ENCODE assay signal across 28 mouse cellular contexts in the genomic region with DNA sequence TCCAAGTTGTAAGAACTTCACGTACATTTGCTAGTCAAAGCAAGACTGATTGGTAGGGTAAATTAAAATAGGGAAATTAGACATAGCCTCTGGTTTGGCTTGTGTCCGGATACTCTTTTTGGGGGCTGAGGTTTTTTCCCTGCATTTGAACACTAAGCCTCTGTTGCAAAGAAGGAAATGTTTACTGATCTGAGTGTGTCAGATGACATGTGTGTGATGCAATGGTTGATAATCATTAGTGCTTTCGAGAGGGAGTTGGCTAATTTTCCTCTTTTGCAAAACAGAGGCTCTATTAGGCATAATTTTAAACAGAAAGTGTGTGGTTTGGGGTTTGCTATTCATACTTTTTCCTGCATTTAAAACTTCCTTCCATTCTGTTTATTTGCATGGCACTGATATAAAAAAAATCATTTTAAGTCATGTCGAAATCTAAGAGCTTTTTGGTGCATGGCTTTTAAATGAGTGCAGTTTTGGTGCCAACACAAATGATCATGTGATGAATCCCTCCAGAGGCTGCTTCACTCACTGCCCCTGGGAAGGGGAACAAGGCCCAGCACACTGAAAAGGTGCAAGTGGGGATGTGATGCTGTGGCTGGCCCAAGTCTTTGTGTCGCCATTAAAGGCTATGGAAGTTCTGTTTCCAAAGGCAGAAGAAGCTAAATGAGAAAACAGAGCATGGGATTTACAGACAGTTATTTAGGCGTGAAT.
DNase-seq lines count a peak whose midpoint lies in the region; ATAC-seq and TF ChIP-seq lines count a peak whose summit lies in the region.
"Had no signal": no experiment of that assay in that cellular context is flagged by ENCODE, and none has a peak within 500 bp of the region (broad histone marks: within the 10 kb centered on the region; RNA-seq: fewer than 3 reads in every experiment).

No protein-coding gene starts in this region.

- TF ChIP-seq POLR2A in bone marrow macrophage, adult 2 months (IDR thresholded peaks at IDR 0.05; ENCODE audit: borderline replicate concordance, low read depth, low read length), result no peak

- ATAC-seq in liver, embryonic 11.5 days (replicated peaks; ENCODE audit: low FRiP score), result no peak
- ATAC-seq in liver, postnatal 0 days, result no peak
- no peak for ATAC-seq in midbrain, embryonic 15.5 days (replicated peaks)
- ATAC-seq in megakaryocyte-erythroid progenitor cell, adult 5-6 weeks (replicated peaks; ENCODE audit: low FRiP score, low TSS enrichment, poor library complexity, severe bottlenecking), result no peak
- ATAC-seq: activated CD4-positive, CD25-positive, alpha-beta regulatory T cell, adult 4 months; forebrain, embryonic 16.5 days; intestine, postnatal 0 days had no signal

- TF ChIP-seq CTCF in liver, postnatal 0 days (IDR thresholded peaks at IDR 0.05; ENCODE audit: low read depth), result no peak
- TF ChIP-seq CTCF in bone marrow macrophage, adult 2 months (IDR thresholded peaks at IDR 0.05; ENCODE audit: low read depth, low read length), result no peak

- DNase-seq in liver, embryonic 11.5 days (ENCODE audit: low spot score), result peak; percentile 3
- no peak for DNase-seq in liver, postnatal 0 days
- peak; percentile 75 for DNase-seq in 416B (ENCODE audit: low read depth)
- peak; percentile 27 for DNase-seq in lung, postnatal 36 days
- DNase-seq: adrenal gland, postnatal 10 days; cerebellum, adult 2 months; cerebellum, postnatal 36 days; gastrocnemius, postnatal 25 days; heart, adult 2 months; heart, postnatal 14 days; kidney, postnatal 25 days; liver; midbrain, embryonic 14.5 days; retina, postnatal 1 day; right cerebral cortex, postnatal 25 days; spleen, adult 18-20 months had no signal

- H3K4me3 ChIP-seq in liver, embryonic 11.5 days (ENCODE audit: low read depth, low read length), result no peak overlapping the region
- no peak overlapping the region for H3K4me3 ChIP-seq in liver, postnatal 0 days (ENCODE audit: low read depth, low read length)
- H3K4me3 ChIP-seq in bone marrow macrophage, adult 2 months (ENCODE audit: insufficient read depth, low read length), result no peak overlapping the region
- H3K4me3 ChIP-seq in midbrain, embryonic 15.5 days, result no peak overlapping the region
- H3K4me3 ChIP-seq: embryonic facial prominence, embryonic 12.5 days; heart, adult 2 months; heart, embryonic 13.5 days; layer of hippocampus, adult 2 months; limb, embryonic 10.5 days; megakaryocyte, embryonic 14.5 days; neural tube, embryonic 12.5 days had no signal

- H3K4me2 ChIP-seq in liver, embryonic 11.5 days, result no peak overlapping the region
- no peak overlapping the region for H3K4me2 ChIP-seq in liver, postnatal 0 days (ENCODE audit: low read depth, low read length)
- H3K4me2 ChIP-seq in midbrain, embryonic 15.5 days, result no peak overlapping the region
- H3K4me2 ChIP-seq: embryonic facial prominence, embryonic 12.5 days; heart, embryonic 13.5 days; neural tube, embryonic 12.5 days had no signal

- H3K27me3 ChIP-seq in liver, embryonic 11.5 days (replicated peaks; ENCODE audit: control insufficient read depth, insufficient read depth, low read length), result no peaks in the 10 kb centered on the region
- no peaks in the 10 kb centered on the region for H3K27me3 ChIP-seq in liver, postnatal 0 days (ENCODE audit: insufficient read depth, low read length)
- no peaks in the 10 kb centered on the region for H3K27me3 ChIP-seq in midbrain, embryonic 15.5 days (replicated peaks)
- H3K27me3 ChIP-seq: embryonic facial prominence, embryonic 12.5 days; heart, embryonic 13.5 days; megakaryocyte, embryonic 14.5 days; neural tube, embryonic 12.5 days had no signal

- H3K9ac ChIP-seq in liver, embryonic 11.5 days (ENCODE audit: low read depth, low read length), result no peak overlapping the region
- H3K9ac ChIP-seq in liver, postnatal 0 days (replicated peaks), result no peak overlapping the region
- no peak overlapping the region for H3K9ac ChIP-seq in midbrain, embryonic 15.5 days
- H3K9ac ChIP-seq: embryonic facial prominence, embryonic 12.5 days; heart, embryonic 13.5 days; neural tube, embryonic 12.5 days had no signal

- no peaks in the 10 kb centered on the region for H3K9me3 ChIP-seq in liver, embryonic 11.5 days (ENCODE audit: control insufficient read depth, low read length)
- H3K9me3 ChIP-seq in liver, postnatal 0 days (ENCODE audit: low read length), result no peaks in the 10 kb centered on the region
- no peaks in the 10 kb centered on the region for H3K9me3 ChIP-seq in midbrain, embryonic 15.5 days
- H3K9me3 ChIP-seq: embryonic facial prominence, embryonic 12.5 days; heart, embryonic 13.5 days; limb, embryonic 10.5 days; megakaryocyte, embryonic 14.5 days; neural tube, embryonic 12.5 days had no signal

- no peaks in the 10 kb centered on the region; the same call in 1 of the 2 replicates for H3K4me1 ChIP-seq in liver, embryonic 11.5 days (replicated peaks; ENCODE audit: control insufficient read depth, insufficient read depth, low read length)
- no peaks in the 10 kb centered on the region for H3K4me1 ChIP-seq in liver, postnatal 0 days (ENCODE audit: insufficient read depth)
- peaks cover 32% of the 10 kb centered on the region for H3K4me1 ChIP-seq in bone marrow macrophage, adult 2 months (ENCODE audit: control insufficient read depth, insufficient read depth, low read length)
- H3K4me1 ChIP-seq in midbrain, embryonic 15.5 days, result 0 out of 2 replicates have a peak, but pooled peaks cover 3% of the 10 kb centered on the region
- H3K4me1 ChIP-seq: heart, embryonic 13.5 days; limb, embryonic 10.5 days; neural tube, embryonic 12.5 days had no signal

- no peaks in the 10 kb centered on the region for H3K36me3 ChIP-seq in liver, embryonic 11.5 days (ENCODE audit: control insufficient read depth, insufficient read depth, low read length)
- no peaks in the 10 kb centered on the region for H3K36me3 ChIP-seq in liver, postnatal 0 days (replicated peaks; ENCODE audit: insufficient read depth, low read length)
- H3K36me3 ChIP-seq in midbrain, embryonic 15.5 days (replicated peaks), result no peaks in the 10 kb centered on the region
- H3K36me3 ChIP-seq: heart, embryonic 13.5 days; limb, embryonic 10.5 days; neural tube, embryonic 12.5 days had no signal

- no peak for TF ChIP-seq EP300 in liver, postnatal 0 days (IDR thresholded peaks at IDR 0.05; ENCODE audit: low read depth)

- 71% methylated on average over 6 of the region's 6 CpGs for WGBS in liver, embryonic 11.5 days
- 63% methylated on average over 6 of the region's 6 CpGs for WGBS in liver, postnatal 0 days (ENCODE audit: insufficient replicate concordance)
- WGBS in midbrain, embryonic 15.5 days, result 84% methylated on average over 6 of the region's 6 CpGs

- H3K27ac ChIP-seq in liver, embryonic 11.5 days (ENCODE audit: low read depth, low read length), result no peak overlapping the region
- H3K27ac ChIP-seq in liver, postnatal 0 days (ENCODE audit: low read depth), result no peak overlapping the region
- peak overlapping the region; percentile 80 for H3K27ac ChIP-seq in bone marrow macrophage, adult 2 months (ENCODE audit: insufficient read depth, low read depth, low read length)
- no peak overlapping the region for H3K27ac ChIP-seq in midbrain, embryonic 15.5 days
- H3K27ac ChIP-seq: embryonic facial prominence, embryonic 12.5 days; heart, adult 2 months; heart, embryonic 13.5 days; layer of hippocampus, adult 2 months; limb, embryonic 10.5 days; neural tube, embryonic 12.5 days had no signal
